Mouse (Mus musculus): ENCODE data around the gene Gm10100.
"Not testable (repeated sequence)": the region's sequence is repeated elsewhere in the genome, so short reads cannot be mapped to it uniquely, and the experiment has no call there.

The Gm10100 gene

GRCm38 (mm10) chr10:77752312-77752711, 26.0 kb downstream of the Gm10100 start:
- peak; percentile 39 for DNase-seq (ENCODE audit: low read depth, low spot score)

DNA sequence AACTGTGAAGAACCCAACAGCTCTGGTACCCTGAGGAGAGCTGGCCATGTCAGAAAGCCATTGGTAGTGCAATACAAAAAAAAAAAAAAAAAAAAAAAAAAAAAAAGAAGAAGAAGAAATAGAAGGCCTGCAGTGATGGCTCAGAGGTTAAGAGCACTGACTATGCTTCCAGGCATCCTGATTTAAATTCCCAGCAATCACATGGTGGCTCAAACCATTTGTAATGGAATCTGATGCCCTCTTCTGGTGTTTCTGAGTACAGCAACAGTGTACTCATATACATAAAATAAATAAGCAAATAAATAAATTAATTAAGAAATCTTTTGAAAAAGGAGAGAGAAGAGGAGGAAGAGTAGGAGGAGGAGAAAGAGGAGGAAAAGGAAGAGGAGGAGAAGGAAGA, 27.2 kb downstream of the Gm10100 start:
- DNase-seq (ENCODE audit: low read depth, low spot score) = peak; percentile 37

- not testable (repeated sequence) for DNase-seq (ENCODE audit: low read depth, low spot score)
Measured at GRCm38 (mm10) chr10:77759582-77759981, 33.3 kb downstream of the Gm10100 start, which contains the start of gene Gm3233. Gm3233 (minus strand) TSS chr10:77759682.

DNA sequence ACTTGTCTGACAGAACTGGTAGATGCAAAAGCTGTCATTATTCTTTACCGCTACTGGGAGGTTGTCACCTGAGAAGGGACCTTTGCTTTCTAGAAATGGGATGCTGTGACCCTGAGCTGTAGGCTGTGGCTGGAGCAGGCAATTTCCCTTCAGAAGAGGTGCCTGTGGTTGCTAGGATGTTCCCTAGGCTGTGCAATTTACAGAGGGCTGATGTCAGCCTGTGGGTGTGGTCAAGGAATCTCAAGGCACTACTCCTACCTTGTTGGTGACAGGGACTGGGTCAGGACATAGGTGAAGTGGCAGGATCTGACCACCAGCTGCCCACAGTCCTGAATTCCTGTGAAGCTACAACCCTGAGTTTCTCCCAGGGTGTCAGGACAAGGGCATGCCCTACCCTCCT, 43.4 kb downstream of the Gm10100 start:
- no peak for DNase-seq (ENCODE audit: low read depth, low spot score)

DNA sequence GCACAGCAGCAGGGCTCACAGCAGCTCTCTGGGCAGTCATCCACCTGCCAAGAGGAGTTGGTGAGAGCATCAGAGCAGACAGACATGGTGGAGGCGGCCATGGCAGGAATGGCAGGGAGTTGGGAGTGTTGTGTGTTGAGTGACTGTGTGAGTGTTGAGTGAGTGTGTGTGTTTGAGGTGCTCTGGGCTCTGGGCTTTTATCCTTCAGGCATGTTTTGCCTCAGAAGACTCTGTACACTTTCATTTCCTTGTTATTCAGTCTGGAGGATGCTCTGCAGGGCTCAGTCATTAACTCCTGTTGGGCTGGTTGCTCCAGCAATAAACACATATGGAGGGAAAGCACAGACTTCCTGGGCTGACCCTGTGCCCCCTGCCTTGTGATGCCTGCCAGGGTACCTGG, 44.9 kb downstream of the Gm10100 start, which contains the start of gene Gm3238:
TSS of gene Gm3238 (minus strand) at position 101 of the 400 bp plus-strand sequence.
- DNase-seq (ENCODE audit: low read depth, low spot score) = not testable (repeated sequence)

- DNase-seq (ENCODE audit: low read depth, low spot score) = not testable (repeated sequence)
Measured at GRCm38 (mm10) chr10:77772142-77772541, 45.9 kb downstream of the Gm10100 start.

Data from A20 (cell line).